Mouse (Mus musculus) layer of hippocampus, adult 9-10 months (tissue): ENCODE data around the gene Gm8906.
"Not testable (repeated sequence)": the region's sequence is repeated elsewhere in the genome, so short reads cannot be mapped to it uniquely, and the experiment has no call there.

Source experiments
- DNase-seq: peaks from one replicate; pipeline ENCODE4 v3.0.0; 2022; ENCODE audit warnings: low spot score

Gm8906 gene

DNA sequence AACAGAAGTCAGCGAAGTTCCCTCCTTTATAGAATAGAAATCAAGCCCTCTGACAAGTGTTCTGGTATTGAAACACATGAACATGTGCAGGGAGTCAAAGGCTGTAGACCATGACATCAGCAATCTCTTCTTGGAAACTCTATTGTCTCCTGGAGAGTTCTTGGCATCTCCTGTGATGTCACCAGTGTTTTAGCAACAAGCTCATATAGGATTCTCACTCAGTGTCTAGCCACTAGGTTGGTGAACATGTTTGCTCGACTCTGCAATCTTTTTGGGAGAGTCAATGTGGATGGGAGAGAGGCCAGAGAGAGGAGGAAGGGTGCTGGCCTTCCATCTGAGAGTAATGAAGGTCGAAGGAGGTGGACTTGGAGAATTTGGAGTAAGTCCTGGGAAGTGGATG lies at the start of gene Gm8906:
Gene Gm8906 (plus strand): TSS at position 301 of the 400 bp plus-strand sequence.
- not testable (repeated sequence) for DNase-seq
